Mouse (Mus musculus): Measurements from ENCODE around the gene Slc44a1. TPM values are rescaled to one million over a fixed set of nuclear protein-coding genes. Genes with fewer than 3 reads are reported as not detected.

Gene Slc44a1
- polyA plus RNA-seq, 1 experiment from 2014 or later, result 11.6 TPM

- 89% methylated on average over 2 of the region's 2 CpGs for WGBS
- H3K27me3 ChIP-seq, result no peaks in the 10 kb centered on the region
- H3K36me3 ChIP-seq, result no peaks in the 10 kb centered on the region
- no peak overlapping the region for H3K9ac ChIP-seq (replicated peaks)
- H3K4me2 ChIP-seq (replicated peaks), result no peak overlapping the region
- H3K9me3 ChIP-seq, result no peaks in the 10 kb centered on the region
- no peak overlapping the region for H3K4me3 ChIP-seq (replicated peaks)
- H3K4me1 ChIP-seq (replicated peaks), result 0 out of 2 replicates have a peak, but pooled peaks cover 3% of the 10 kb centered on the region
- no peak overlapping the region for H3K27ac ChIP-seq
- ATAC-seq, result no peak
Measured at GRCm38 (mm10) chr4:53455885-53456284, 15.7 kb downstream of the Slc44a1 start.

- Histone ChIP-seq H3K36me3 (no peaks in the 10 kb centered on the region), H3K9me3 (no peaks in the 10 kb centered on the region), H3K4me1 (replicated peaks) (0 out of 2 replicates have a peak, but pooled peaks cover 6% of the 10 kb centered on the region), H3K4me3 (replicated peaks) (no peak overlapping the region), H3K9ac (replicated peaks) (no peak overlapping the region), H3K27ac (no peak overlapping the region), H3K4me2 (replicated peaks) (no peak overlapping the region), H3K27me3 (no peaks in the 10 kb centered on the region)
- ATAC-seq, result no peak
- 92% methylated on average over 6 of the region's 6 CpGs for WGBS
Measured at GRCm38 (mm10) chr4:53456570-53456969, 16.4 kb downstream of the Slc44a1 start.

- Histone ChIP-seq H3K27me3 (no peaks in the 10 kb centered on the region), H3K9ac (replicated peaks) (no peak overlapping the region), H3K36me3 (no peaks in the 10 kb centered on the region), H3K4me3 (replicated peaks) (no peak overlapping the region), H3K9me3 (no peaks in the 10 kb centered on the region), H3K27ac (no peak overlapping the region), H3K4me2 (replicated peaks) (no peak overlapping the region), H3K4me1 (replicated peaks) (0 out of 2 replicates have a peak, but pooled peaks cover 3% of the 10 kb centered on the region)
- 93% methylated on average over 3 of the region's 3 CpGs for WGBS
- no peak for ATAC-seq
Measured at GRCm38 (mm10) chr4:53458503-53458902, 18.3 kb downstream of the Slc44a1 start.

GRCm38 (mm10) chr4:53459697-53460096, 19.5 kb downstream of the Slc44a1 start:
- Histone ChIP-seq H3K4me1 (replicated peaks) (0 out of 2 replicates have a peak, but pooled peaks cover 3% of the 10 kb centered on the region), H3K27me3 (no peaks in the 10 kb centered on the region), H3K9ac (replicated peaks) (no peak overlapping the region), H3K9me3 (no peaks in the 10 kb centered on the region), H3K4me2 (replicated peaks) (no peak overlapping the region), H3K4me3 (replicated peaks) (no peak overlapping the region), H3K36me3 (no peaks in the 10 kb centered on the region), H3K27ac (no peak overlapping the region)
- no peak for ATAC-seq
- WGBS, result 93% methylated on average over 7 of the region's 7 CpGs

- no peaks in the 10 kb centered on the region for H3K27me3 ChIP-seq
- H3K9me3 ChIP-seq, result no peaks in the 10 kb centered on the region
- H3K9ac ChIP-seq (replicated peaks), result no peak overlapping the region
- 87% methylated on average over 4 of the region's 4 CpGs for WGBS
- no peak overlapping the region for H3K4me3 ChIP-seq (replicated peaks)
- H3K4me2 ChIP-seq (replicated peaks), result no peak overlapping the region
- no peaks in the 10 kb centered on the region for H3K36me3 ChIP-seq
- H3K27ac ChIP-seq, result no peak overlapping the region
- no peak for ATAC-seq
- 0 out of 2 replicates have a peak, but pooled peaks cover 3% of the 10 kb centered on the region for H3K4me1 ChIP-seq (replicated peaks)
Measured at GRCm38 (mm10) chr4:53461026-53461425, 20.8 kb downstream of the Slc44a1 start.

GRCm38 (mm10) chr4:53462069-53462468, 21.9 kb downstream of the Slc44a1 start:
- Histone ChIP-seq H3K9ac (replicated peaks) (no peak overlapping the region), H3K27me3 (no peaks in the 10 kb centered on the region), H3K4me2 (replicated peaks) (no peak overlapping the region), H3K9me3 (no peaks in the 10 kb centered on the region), H3K4me3 (replicated peaks) (no peak overlapping the region), H3K27ac (no peak overlapping the region), H3K4me1 (replicated peaks) (0 out of 2 replicates have a peak, but pooled peaks cover 3% of the 10 kb centered on the region), H3K36me3 (no peaks in the 10 kb centered on the region)
- 92% methylated on average over 5 of the region's 5 CpGs for WGBS
- no peak for ATAC-seq

- no peak overlapping the region for H3K9ac ChIP-seq (replicated peaks)
- no peaks in the 10 kb centered on the region for H3K27me3 ChIP-seq
- 85% methylated on average over 18 of the region's 18 CpGs for WGBS
- H3K4me2 ChIP-seq (replicated peaks), result no peak overlapping the region
- no peak for ATAC-seq
- H3K36me3 ChIP-seq, result no peaks in the 10 kb centered on the region
- no peak overlapping the region for H3K27ac ChIP-seq
- H3K9me3 ChIP-seq, result no peaks in the 10 kb centered on the region
- no peak overlapping the region for H3K4me3 ChIP-seq (replicated peaks)
- 0 out of 2 replicates have a peak, but pooled peaks cover 3% of the 10 kb centered on the region for H3K4me1 ChIP-seq (replicated peaks)
Measured at GRCm38 (mm10) chr4:53462505-53463251, 22.5 kb downstream of the Slc44a1 start.

- H3K36me3 ChIP-seq, result no peaks in the 10 kb centered on the region
- no peak overlapping the region for H3K4me3 ChIP-seq (replicated peaks)
- 0 out of 2 replicates have a peak, but pooled peaks cover 2% of the 10 kb centered on the region for H3K4me1 ChIP-seq (replicated peaks)
- H3K27ac ChIP-seq, result no peak overlapping the region
- no peak for ATAC-seq
- H3K9me3 ChIP-seq, result no peaks in the 10 kb centered on the region
- no peaks in the 10 kb centered on the region for H3K27me3 ChIP-seq
- no peak overlapping the region for H3K4me2 ChIP-seq (replicated peaks)
- WGBS, result 72% methylated on average over 1 of the region's 1 CpGs
- no peak overlapping the region for H3K9ac ChIP-seq (replicated peaks)
Measured at GRCm38 (mm10) chr4:53465887-53466286, 25.7 kb downstream of the Slc44a1 start.

GRCm38 (mm10) chr4:53469007-53469406, 28.8 kb downstream of the Slc44a1 start:
- ATAC-seq, result no peak
- no peaks in the 10 kb centered on the region for H3K36me3 ChIP-seq
- peaks cover 4% of the 10 kb centered on the region; the same call in 1 of the 2 replicates for H3K4me1 ChIP-seq (replicated peaks)
- H3K4me2 ChIP-seq (replicated peaks), result no peak overlapping the region
- no peak overlapping the region for H3K27ac ChIP-seq
- H3K4me3 ChIP-seq (replicated peaks), result no peak overlapping the region
- H3K27me3 ChIP-seq, result no peaks in the 10 kb centered on the region
- H3K9ac ChIP-seq (replicated peaks), result no peak overlapping the region
- 84% methylated on average over 6 of the region's 6 CpGs for WGBS
- no peaks in the 10 kb centered on the region for H3K9me3 ChIP-seq

- no peaks in the 10 kb centered on the region for H3K9me3 ChIP-seq
- no peaks in the 10 kb centered on the region for H3K36me3 ChIP-seq
- no peak overlapping the region for H3K27ac ChIP-seq
- H3K4me1 ChIP-seq (replicated peaks), result peaks cover 16% of the 10 kb centered on the region
- H3K4me3 ChIP-seq (replicated peaks), result no peak overlapping the region
- no peaks in the 10 kb centered on the region for H3K27me3 ChIP-seq
- H3K9ac ChIP-seq (replicated peaks), result no peak overlapping the region
- H3K4me2 ChIP-seq (replicated peaks), result no peak overlapping the region
- ATAC-seq, result no peak
Measured at GRCm38 (mm10) chr4:53474109-53474508, 33.9 kb downstream of the Slc44a1 start.

GRCm38 (mm10) chr4:53475230-53475952, 35.2 kb downstream of the Slc44a1 start:
- no peaks in the 10 kb centered on the region for H3K27me3 ChIP-seq
- no peaks in the 10 kb centered on the region for H3K36me3 ChIP-seq
- H3K4me1 ChIP-seq (replicated peaks), result peaks cover 16% of the 10 kb centered on the region
- 73% methylated on average over 20 of the region's 20 CpGs for WGBS
- no peaks in the 10 kb centered on the region for H3K9me3 ChIP-seq
- no peak overlapping the region for H3K9ac ChIP-seq (replicated peaks)
- no peak overlapping the region for H3K4me3 ChIP-seq (replicated peaks)
- H3K4me2 ChIP-seq (replicated peaks), result no peak overlapping the region
- H3K27ac ChIP-seq, result no peak overlapping the region
- ATAC-seq, result no peak

GRCm38 (mm10) chr4:53478644-53479043, 38.4 kb downstream of the Slc44a1 start:
- H3K9me3 ChIP-seq, result no peaks in the 10 kb centered on the region
- WGBS, result 81% methylated on average over 4 of the region's 4 CpGs
- no peak for ATAC-seq

More at GRCm38 (mm10) chr4:53478644-53479043, 38.4 kb downstream of the Slc44a1 start:
- Histone ChIP-seq H3K27ac (no peak overlapping the region), H3K4me3 (replicated peaks) (no peak overlapping the region), H3K4me2 (replicated peaks) (no peak overlapping the region), H3K27me3 (no peaks in the 10 kb centered on the region), H3K4me1 (replicated peaks) (peaks cover 16% of the 10 kb centered on the region), H3K9ac (replicated peaks) (no peak overlapping the region), H3K36me3 (no peaks in the 10 kb centered on the region)

All from midbrain, embryonic 13.5 days (tissue).